ENCODE assay signal across 9 mouse cellular contexts in genomic region chr13:51198186-51198585, GRCm38 (mm10). TPM values are rescaled to one million over a fixed set of nuclear protein-coding genes. Genes with fewer than 3 reads are reported as not detected.
DNase-seq lines count a peak whose midpoint lies in the region; ATAC-seq and TF ChIP-seq lines count a peak whose summit lies in the region.
"Had no signal": no experiment of that assay in that cellular context is flagged by ENCODE, and none has a peak within 500 bp of the region (broad histone marks: within the 10 kb centered on the region; RNA-seq: fewer than 3 reads in every experiment).

No protein-coding gene starts in this region.

- TF ChIP-seq EP300 in lung, postnatal 0 days (IDR thresholded peaks at IDR 0.05): no peak

- peak overlapping the region; percentile 71 for H3K27ac ChIP-seq in intestine, embryonic 15.5 days
- no peak overlapping the region for H3K27ac ChIP-seq in lung, postnatal 0 days (ENCODE audit: low read length)
- no peak overlapping the region for H3K27ac ChIP-seq in hindbrain, embryonic 11.5 days (ENCODE audit: low read depth, low read length)
- no peak overlapping the region for H3K27ac ChIP-seq in midbrain, embryonic 10.5 days (replicated peaks)

- 36% methylated on average over 5 of the region's 5 CpGs for WGBS in intestine, embryonic 15.5 days
- 51% methylated on average over 5 of the region's 5 CpGs for WGBS in lung, postnatal 0 days
- WGBS in hindbrain, embryonic 11.5 days: 83% methylated on average over 5 of the region's 5 CpGs
- 85% methylated on average over 5 of the region's 5 CpGs for WGBS in midbrain, embryonic 10.5 days

- H3K36me3 ChIP-seq in intestine, embryonic 15.5 days: no peaks in the 10 kb centered on the region
- no peaks in the 10 kb centered on the region for H3K36me3 ChIP-seq in lung, postnatal 0 days (ENCODE audit: insufficient read depth, low read length)
- no peaks in the 10 kb centered on the region for H3K36me3 ChIP-seq in hindbrain, embryonic 11.5 days (ENCODE audit: control insufficient read depth, insufficient read depth, low read length)
- no peaks in the 10 kb centered on the region for H3K36me3 ChIP-seq in midbrain, embryonic 10.5 days

- peak; percentile 72 for ATAC-seq in intestine, embryonic 15.5 days
- ATAC-seq in lung, postnatal 0 days: peak; percentile 56
- ATAC-seq in hindbrain, embryonic 11.5 days (ENCODE audit: low FRiP score): no peak

- TF ChIP-seq CTCF in lung, postnatal 0 days (IDR thresholded peaks at IDR 0.05): no peak

- no peak overlapping the region for H3K4me2 ChIP-seq in intestine, embryonic 15.5 days (replicated peaks)
- H3K4me2 ChIP-seq in lung, postnatal 0 days (replicated peaks; ENCODE audit: low read depth, low read length): no peak overlapping the region
- H3K4me2 ChIP-seq in hindbrain, embryonic 11.5 days (replicated peaks; ENCODE audit: low read depth, low read length): no peak overlapping the region

- peaks cover 5% of the 10 kb centered on the region; the same call in 1 of the 2 replicates for H3K4me1 ChIP-seq in intestine, embryonic 15.5 days (replicated peaks)
- no peaks in the 10 kb centered on the region; the same call in 1 of the 2 replicates for H3K4me1 ChIP-seq in lung, postnatal 0 days (ENCODE audit: insufficient read depth, low read depth, low read length)
- H3K4me1 ChIP-seq in hindbrain, embryonic 11.5 days (replicated peaks; ENCODE audit: control insufficient read depth, insufficient read depth, low read length): no peaks in the 10 kb centered on the region
- no peaks in the 10 kb centered on the region for H3K4me1 ChIP-seq in midbrain, embryonic 10.5 days

- H3K9me3 ChIP-seq in intestine, embryonic 15.5 days: no peaks in the 10 kb centered on the region
- no peaks in the 10 kb centered on the region for H3K9me3 ChIP-seq in lung, postnatal 0 days (ENCODE audit: low read length)
- H3K9me3 ChIP-seq in hindbrain, embryonic 11.5 days (ENCODE audit: control insufficient read depth, low read length): no peaks in the 10 kb centered on the region
- peaks cover 6% of the 10 kb centered on the region for H3K9me3 ChIP-seq in midbrain, embryonic 10.5 days (replicated peaks)

- H3K9ac ChIP-seq in intestine, embryonic 15.5 days: no peak overlapping the region
- H3K9ac ChIP-seq in lung, postnatal 0 days (replicated peaks; ENCODE audit: low read depth): no peak overlapping the region
- no peak overlapping the region for H3K9ac ChIP-seq in hindbrain, embryonic 11.5 days (ENCODE audit: low read depth, low read length)

- no peaks in the 10 kb centered on the region for H3K27me3 ChIP-seq in intestine, embryonic 15.5 days (replicated peaks)
- H3K27me3 ChIP-seq in lung, postnatal 0 days (replicated peaks; ENCODE audit: insufficient read depth, low read length): no peaks in the 10 kb centered on the region
- H3K27me3 ChIP-seq in hindbrain, embryonic 11.5 days (ENCODE audit: control insufficient read depth, insufficient read depth, low read length): no peaks in the 10 kb centered on the region
- peaks cover 10% of the 10 kb centered on the region; the same call in 1 of the 2 replicates for H3K27me3 ChIP-seq in midbrain, embryonic 10.5 days (ENCODE audit: low read depth, poor library complexity, severe bottlenecking)

- no peak overlapping the region for H3K4me3 ChIP-seq in intestine, embryonic 15.5 days (replicated peaks)
- H3K4me3 ChIP-seq in lung, postnatal 0 days (ENCODE audit: low read depth, low read length): no peak overlapping the region
- H3K4me3 ChIP-seq in hindbrain, embryonic 11.5 days (ENCODE audit: low read depth, low read length): no peak overlapping the region
- no peak overlapping the region for H3K4me3 ChIP-seq in midbrain, embryonic 10.5 days
- H3K4me3 ChIP-seq: erythroblast, embryonic 14.5 days had no signal

- DNase-seq in frontal cortex, adult 2 months (ENCODE audit: extremely low spot score in 1 of 2, low spot score in 1 of 2): peak; percentile 38 to 58
- no peak for DNase-seq in frontal cortex, postnatal 25 days (ENCODE audit: low spot score in 2 of 2)
- peak; percentile 28 for DNase-seq in adrenal gland, postnatal 10 days
- DNase-seq in lung, postnatal 0 days (ENCODE audit: low spot score): peak; percentile 71
- no peak for DNase-seq in cerebellum, adult 9-10 months
- DNase-seq in hindbrain, embryonic 11.5 days (ENCODE audit: low spot score): no peak
- DNase-seq in midbrain, embryonic 10.5 days (ENCODE audit: low spot score): no peak

RNA-seq across cellular contexts. Expression of gene Nxnl2, which starts 27.4 kb away (rescaled TPM):
- polyA plus RNA-seq in frontal cortex, adult 2 months (2012; rRNA removed): 0.28 and 0.90 TPM in 2 replicates
- under 1 TPM; 0.81 to 0.91 TPM for total RNA-seq in adrenal gland, postnatal 10 days (2021)
- polyA plus RNA-seq in intestine, embryonic 15.5 days (2015; fragmentation: Nextera tagmentation; extraction: Ambion mirVana): 2.1 and 2.3 TPM in 2 replicates
- polyA plus RNA-seq in lung, postnatal 0 days (2015; fragmentation: Nextera tagmentation; extraction: Ambion mirVana): 1.0 and 1.3 TPM in 2 replicates
- polyA plus RNA-seq in hindbrain, embryonic 11.5 days (2014; fragmentation: Nextera tagmentation; extraction: Ambion mirVana): 0.39 and 0.43 TPM in 2 replicates
- polyA plus RNA-seq in midbrain, embryonic 10.5 days (2016; fragmentation: Nextera tagmentation; extraction: Ambion mirVana): 0.30 and 0.70 TPM in 2 replicates
- polyA plus RNA-seq: erythroblast, embryonic 14.5 days had no signal

Comparison
In these comparisons a context has a peak if more than half of its experiments do, and no peak if none do; other contexts are left out.
1. DNase-seq: peak in frontal cortex, adult 2 months (2 of 2), adrenal gland, postnatal 10 days (single experiment) and lung, postnatal 0 days (single experiment); none in frontal cortex, postnatal 25 days (0 of 2), cerebellum, adult 9-10 months (single experiment), hindbrain, embryonic 11.5 days (single experiment) and midbrain, embryonic 10.5 days (single experiment).